Mouse (Mus musculus) kidney, embryonic 14.5 days (tissue): ENCODE data around the gene Epha6. TPM values are rescaled to one million over a fixed set of nuclear protein-coding genes. Genes with fewer than 3 reads are reported as not detected.
A peak's percentile ranks its signal among the peaks of the same experiment; 100 is the strongest.

ENCODE experiments used
- ATAC-seq: fragments of 200-750 bp; cut with Nextera tagmentation; 2 replicates; pipeline ENCODE4 v1.8.0; 2017; ENCODE audit warnings: moderate number of reproducible peaks, mild to moderate bottlenecking, moderate TSS enrichment, moderate library complexity; ENCODE audit not compliant: low FRiP score, low TSS enrichment
- H3K27ac ChIP-seq: fragments of 300-500 bp; sonication (generic); 2 replicates; pipeline ENCODE4 v1.5.1; 2014; ENCODE audit warnings: low read depth, mild to moderate bottlenecking, low read length, moderate library complexity, mixed read lengths
- H3K27me3 ChIP-seq: fragments of 300-500 bp; sonication (generic); 2 replicates; pipeline ENCODE4 v1.6.1; 2014; ENCODE audit warnings: mild to moderate bottlenecking, low read length; ENCODE audit not compliant: control insufficient read depth, insufficient read depth
- H3K36me3 ChIP-seq: fragments of 300-500 bp; sonication (generic); 2 replicates; pipeline ENCODE4 v1.6.1; 2014; ENCODE audit warnings: low read length, mixed read lengths; ENCODE audit not compliant: control insufficient read depth, insufficient read depth
- H3K4me1 ChIP-seq: fragments of 300-500 bp; sonication (generic); 2 replicates; pipeline ENCODE4 v1.6.1; 2014; ENCODE audit warnings: low read length, mixed read lengths; ENCODE audit not compliant: control insufficient read depth, insufficient read depth
- H3K4me2 ChIP-seq: fragments of 300-500 bp; sonication (generic); replicated peaks from 2 replicates; pipeline ENCODE4 v1.6.1; 2014; ENCODE audit warnings: low read depth, mild to moderate bottlenecking, low read length
- H3K4me3 ChIP-seq: fragments of 300-500 bp; sonication (generic); 2 replicates; pipeline ENCODE4 v1.5.1; 2014; ENCODE audit warnings: mild to moderate bottlenecking, low read length
- H3K9ac ChIP-seq: fragments of 300-500 bp; sonication (generic); 2 replicates; pipeline ENCODE4 v1.6.1; 2014; ENCODE audit warnings: low read depth, mild to moderate bottlenecking, low read length, moderate library complexity
- H3K9me3 ChIP-seq: fragments of 300-500 bp; sonication (generic); 2 replicates; pipeline ENCODE4 v1.6.1; 2016; ENCODE audit warnings: low read length; ENCODE audit not compliant: control insufficient read depth
- WGBS: fragments of 180-500 bp; shearing (Covaris S2); extraction: QIAGEN DNeasy Blood & Tissue Kit; methylation state at CpG from one replicate; pipeline ENCODE4 v1.1.7; 2014; 5-methylcytosine and 5-hydroxymethylcytosine counted together
- polyA plus RNA-seq: library from polyadenylated mRNA; unstranded; fragments of >200 nt; fragmentation: Nextera tagmentation; extraction: Ambion mirVana; gene quantifications from 2 replicates; pipeline ENCODE4 v1.2.1, GENCODE M21; 2014

Gene Epha6
- 0.11 TPM in 1 of 2 replicates, not detected in the other for polyA plus RNA-seq

GRCm38 (mm10) chr16:60605061-60605831 is at the start of gene Epha6:
Gene Epha6, minus strand, starts transcription at chr16:60605531.
- no peak within 1 kb of the TSS for H3K27ac ChIP-seq
- H3K4me3 ChIP-seq = peak within 1 kb of the TSS; percentile 40
- H3K27me3 ChIP-seq = peaks cover 24% of the 10 kb centered on the region
- peak within 1 kb of the TSS; percentile 89 for H3K4me2 ChIP-seq
- no peaks in the 10 kb centered on the region for H3K9me3 ChIP-seq
- H3K9ac ChIP-seq = peak within 1 kb of the TSS; percentile 31; the same call in 1 of the 2 replicates
- ATAC-seq = peak; percentile 83
- H3K4me1 ChIP-seq = peaks cover 7% of the 10 kb centered on the region; the same call in 1 of the 2 replicates
- under 1% methylated on average over 39 of the region's 45 CpGs for WGBS
- no peaks in the 10 kb centered on the region for H3K36me3 ChIP-seq

DNA sequence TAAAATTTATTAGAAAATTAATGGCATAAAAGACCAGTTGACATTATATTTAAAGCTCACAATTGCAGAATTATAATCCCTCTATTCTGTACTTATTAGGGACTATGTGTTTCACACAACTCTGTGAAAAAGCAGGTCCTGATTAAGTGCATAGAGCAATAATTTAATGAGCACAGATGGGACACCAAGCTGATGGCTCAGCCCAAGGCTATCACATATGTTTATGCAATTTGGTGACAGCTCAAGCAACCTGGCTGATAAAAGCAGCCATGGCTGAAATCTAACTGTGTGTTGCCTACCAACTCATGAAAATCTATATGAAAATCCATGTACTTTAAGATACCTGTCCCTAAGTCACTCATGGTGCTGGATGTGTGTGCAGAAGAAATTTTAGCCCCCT is 46.4 kb upstream of the Epha6 start:
- Histone ChIP-seq H3K9ac (no peak overlapping the region), H3K27me3 (no peaks in the 10 kb centered on the region), H3K4me3 (no peak overlapping the region), H3K9me3 (no peaks in the 10 kb centered on the region), H3K36me3 (no peaks in the 10 kb centered on the region), H3K4me1 (no peaks in the 10 kb centered on the region), H3K27ac (no peak overlapping the region), H3K4me2 (no peak overlapping the region)
- no peak for ATAC-seq

DNA sequence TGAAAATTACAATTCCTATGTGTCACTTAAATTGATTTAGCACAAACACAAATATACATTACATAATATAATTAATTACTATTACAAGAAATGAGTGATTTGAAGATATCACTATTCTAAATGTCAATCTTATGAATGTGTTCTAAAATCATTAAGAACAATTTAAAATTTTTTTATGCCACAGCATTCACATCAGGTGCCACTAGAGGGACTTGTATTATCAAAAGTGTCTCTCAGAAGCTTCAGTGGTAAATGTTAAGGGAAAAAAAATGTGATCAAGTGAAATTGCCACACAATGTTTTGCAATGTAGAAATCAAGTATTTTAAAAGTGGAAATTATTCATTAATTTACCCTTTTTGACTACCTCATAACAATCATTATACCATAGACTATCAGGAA is 22.8 kb upstream of the Epha6 start:
- Histone ChIP-seq H3K27me3 (no peaks in the 10 kb centered on the region), H3K4me3 (no peak overlapping the region), H3K36me3 (no peaks in the 10 kb centered on the region), H3K4me1 (no peaks in the 10 kb centered on the region), H3K9ac (no peak overlapping the region), H3K27ac (no peak overlapping the region), H3K4me2 (no peak overlapping the region), H3K9me3 (no peaks in the 10 kb centered on the region)
- no peak for ATAC-seq

- peak overlapping the region; percentile 40 for H3K4me3 ChIP-seq
- no peaks in the 10 kb centered on the region for H3K9me3 ChIP-seq
- WGBS = under 1% methylated on average over 36 of the region's 38 CpGs
- H3K27me3 ChIP-seq = peaks cover 24% of the 10 kb centered on the region
- peak; percentile 93 for ATAC-seq
- peaks cover 7% of the 10 kb centered on the region; the same call in 1 of the 2 replicates for H3K4me1 ChIP-seq
- no peak overlapping the region for H3K27ac ChIP-seq
- H3K4me2 ChIP-seq = peak overlapping the region; percentile 89
- no peaks in the 10 kb centered on the region for H3K36me3 ChIP-seq
- H3K9ac ChIP-seq = no peak overlapping the region
Measured at GRCm38 (mm10) chr16:60605832-60606583, 677 bp upstream of the Epha6 start.

- Histone ChIP-seq H3K9ac (peak overlapping the region; percentile 31; the same call in 1 of the 2 replicates), H3K4me1 (peaks cover 7% of the 10 kb centered on the region; the same call in 1 of the 2 replicates), H3K27ac (no peak overlapping the region), H3K4me2 (peak overlapping the region; percentile 89), H3K4me3 (peak overlapping the region; percentile 40), H3K36me3 (no peaks in the 10 kb centered on the region), H3K27me3 (peaks cover 24% of the 10 kb centered on the region), H3K9me3 (no peaks in the 10 kb centered on the region)
- no peak for ATAC-seq
- 3% methylated on average over 10 of the region's 10 CpGs for WGBS
Measured at GRCm38 (mm10) chr16:60604613-60605012, 718 bp downstream of the Epha6 start.

- Histone ChIP-seq H3K27me3 (no peaks in the 10 kb centered on the region), H3K4me3 (no peak overlapping the region), H3K9me3 (no peaks in the 10 kb centered on the region), H3K4me1 (no peaks in the 10 kb centered on the region), H3K27ac (no peak overlapping the region), H3K9ac (no peak overlapping the region), H3K4me2 (no peak overlapping the region), H3K36me3 (no peaks in the 10 kb centered on the region)
- ATAC-seq = no peak
- 80% methylated on average over 3 of the region's 3 CpGs for WGBS
Measured at GRCm38 (mm10) chr16:60585322-60585721, 20.0 kb downstream of the Epha6 start.

DNA sequence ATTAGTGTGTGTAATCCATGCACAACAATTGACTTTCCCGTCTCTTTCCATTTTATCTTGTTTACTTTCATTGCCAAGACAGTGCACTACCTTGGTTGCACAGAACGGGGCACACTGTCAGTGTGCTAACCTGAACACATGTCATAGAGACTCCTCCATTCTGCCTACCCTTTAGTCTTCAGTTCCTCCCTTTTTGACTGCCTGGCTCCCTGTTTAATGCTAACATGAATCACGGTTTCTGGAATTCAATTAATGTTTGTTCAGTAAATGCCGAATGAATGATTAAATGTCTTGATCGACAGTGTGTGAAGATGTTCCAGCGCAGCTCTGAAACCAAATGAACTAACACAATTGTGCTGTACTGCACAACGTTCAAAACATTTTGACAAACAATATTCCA is 20.6 kb downstream of the Epha6 start:
- ATAC-seq = no peak
- Histone ChIP-seq H3K4me1 (no peaks in the 10 kb centered on the region), H3K9me3 (no peaks in the 10 kb centered on the region), H3K4me3 (no peak overlapping the region), H3K27ac (no peak overlapping the region), H3K36me3 (no peaks in the 10 kb centered on the region), H3K9ac (no peak overlapping the region), H3K4me2 (no peak overlapping the region), H3K27me3 (no peaks in the 10 kb centered on the region)
- 80% methylated on average over 7 of the region's 7 CpGs for WGBS

DNA sequence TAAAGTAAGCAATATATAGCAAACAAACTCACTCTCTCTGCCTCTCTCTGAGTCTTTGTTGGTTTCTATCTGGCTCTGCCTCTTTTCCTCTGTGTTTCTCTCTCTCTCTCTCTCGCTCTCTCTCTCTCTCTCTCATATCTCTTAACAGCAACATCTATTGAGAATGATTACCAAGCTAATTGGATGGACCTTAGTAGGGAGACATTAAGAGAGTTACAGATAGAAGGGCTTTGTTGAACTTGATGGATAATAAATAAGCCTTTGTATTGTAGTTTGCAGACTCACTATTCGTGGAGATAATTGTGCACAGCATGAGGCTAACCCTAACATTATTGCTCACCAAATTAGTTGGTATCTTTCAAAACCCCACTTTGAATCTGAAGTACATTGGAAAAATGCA is 34.8 kb downstream of the Epha6 start:
- Histone ChIP-seq H3K27me3 (no peaks in the 10 kb centered on the region), H3K27ac (no peak overlapping the region), H3K36me3 (no peaks in the 10 kb centered on the region), H3K9ac (no peak overlapping the region), H3K9me3 (no peaks in the 10 kb centered on the region), H3K4me3 (no peak overlapping the region), H3K4me2 (no peak overlapping the region), H3K4me1 (no peaks in the 10 kb centered on the region)
- WGBS = 82% methylated on average over 2 of the region's 2 CpGs
- ATAC-seq = no peak

DNA sequence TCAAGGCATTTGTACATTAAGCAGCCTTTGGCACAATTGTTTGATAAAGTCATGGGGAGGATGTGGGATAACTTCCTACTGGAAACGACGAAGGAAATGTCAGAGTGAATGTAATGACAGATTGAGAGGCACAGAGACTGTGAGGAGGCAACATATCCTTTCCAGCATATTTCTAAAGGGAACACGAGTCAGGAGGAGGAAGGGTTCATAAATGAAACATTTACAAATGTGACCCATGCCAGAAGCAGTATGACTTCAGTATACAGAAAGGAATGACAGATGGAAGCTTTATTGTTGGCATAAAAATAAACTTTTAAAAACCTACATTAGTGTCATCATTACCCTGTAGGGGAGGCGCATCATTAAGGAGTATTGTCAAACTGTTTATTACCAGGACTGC is 60.9 kb downstream of the Epha6 start:
- Histone ChIP-seq H3K36me3 (no peaks in the 10 kb centered on the region), H3K27ac (no peak overlapping the region), H3K4me1 (no peaks in the 10 kb centered on the region), H3K27me3 (no peaks in the 10 kb centered on the region), H3K4me2 (no peak overlapping the region), H3K4me3 (no peak overlapping the region), H3K9me3 (no peaks in the 10 kb centered on the region), H3K9ac (no peak overlapping the region)
- WGBS = 58% methylated on average over 4 of the region's 4 CpGs
- no peak for ATAC-seq
